Mouse (Mus musculus): ENCODE data around the gene Bag3. TPM values are rescaled to one million over a fixed set of nuclear protein-coding genes. Genes with fewer than 3 reads are reported as not detected.

Bag3 gene
- polyA plus RNA-seq, 1 experiment: 40.2 TPM

Other genes with a start within 250 kb of the Bag3 start
- 40.1 and 48.1 TPM in 2 replicates for gene BC017158, start 225.4 kb upstream of the Bag3 start, polyA plus RNA-seq (2012; rRNA removed)
- 5.0 and 6.7 TPM in 2 replicates for gene Rgs10, start 104.9 kb upstream of the Bag3 start, polyA plus RNA-seq (2012; rRNA removed)
- gene Tial1, start 61.9 kb upstream of the Bag3 start, polyA plus RNA-seq (2012; rRNA removed): 23.6 and 23.7 TPM in 2 replicates
- gene Inpp5f, start 87.7 kb downstream of the Bag3 start, polyA plus RNA-seq (2012; rRNA removed): 7.3 and 7.9 TPM in 2 replicates
- gene Mcmbp, start 216.9 kb downstream of the Bag3 start, polyA plus RNA-seq (2012; rRNA removed): 28.6 and 33.2 TPM in 2 replicates
- 32.0 and 56.6 TPM in 2 replicates for gene Sec23ip, start 221.3 kb downstream of the Bag3 start, polyA plus RNA-seq (2012; rRNA removed)